Mouse (Mus musculus) kidney, adult 2 months (tissue): ENCODE data around the gene Unc5b.

Source experiments
- CTCF ChIP-seq: fragments of 200-500 bp; conservative IDR thresholded peaks from 2 replicates; pipeline ENCODE4 v1.5.1; 2011; ENCODE audit warnings: low read depth, mild to moderate bottlenecking, control low read depth, low read length, moderate library complexity, mixed read lengths; ENCODE audit not compliant: insufficient read depth, insufficient read length
- POLR2A ChIP-seq: fragments of 200-500 bp; IDR thresholded peaks from one replicate; pipeline ENCODE4 v1.6.1; 2011; ENCODE audit warnings: low read depth, low read length, control low read depth

DNA sequence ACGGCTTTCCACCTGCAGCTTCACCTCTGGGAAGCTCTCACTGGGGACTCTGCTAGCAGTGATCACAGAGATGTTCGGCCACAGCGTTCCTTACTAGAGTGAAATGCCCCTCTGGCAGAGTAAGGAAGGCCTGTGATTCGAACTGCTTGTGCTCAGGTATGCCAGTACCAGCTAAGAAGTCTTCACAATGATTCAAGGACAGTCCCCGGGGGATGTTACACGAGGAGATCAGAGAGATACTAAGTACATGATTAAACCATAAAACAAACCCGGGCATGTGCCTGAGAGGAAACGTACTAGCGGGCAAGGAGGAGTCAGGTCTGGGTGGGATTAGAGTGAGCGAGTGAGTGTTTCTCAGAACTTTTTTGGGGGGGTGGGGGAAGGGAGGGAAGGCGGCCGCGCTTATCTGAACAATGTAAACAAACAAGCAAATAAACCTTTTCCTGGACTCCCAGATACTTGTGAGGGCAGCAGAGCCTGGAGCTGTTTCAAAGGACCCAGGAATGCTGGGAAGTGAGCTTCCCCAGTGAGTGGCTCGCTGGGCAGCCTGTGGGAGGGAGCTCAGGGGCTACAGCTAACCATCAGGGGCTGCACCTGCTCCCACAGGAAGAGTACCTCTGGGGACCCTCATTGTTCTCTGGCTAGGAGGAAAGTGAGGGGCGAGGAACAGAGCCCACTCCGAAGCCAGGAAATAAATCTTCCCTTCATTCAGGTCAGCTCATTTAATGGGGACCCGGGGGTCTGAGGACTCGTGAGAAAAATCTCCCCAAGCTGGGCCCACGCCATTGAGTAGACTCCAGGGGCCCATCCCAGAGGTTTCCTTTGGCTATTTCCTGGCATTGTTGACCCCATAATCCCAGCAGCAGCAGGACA, 30.9 kb downstream of the Unc5b start:
- TF ChIP-seq POLR2A (no peak), CTCF (no peak)
